In the genomic region with DNA sequence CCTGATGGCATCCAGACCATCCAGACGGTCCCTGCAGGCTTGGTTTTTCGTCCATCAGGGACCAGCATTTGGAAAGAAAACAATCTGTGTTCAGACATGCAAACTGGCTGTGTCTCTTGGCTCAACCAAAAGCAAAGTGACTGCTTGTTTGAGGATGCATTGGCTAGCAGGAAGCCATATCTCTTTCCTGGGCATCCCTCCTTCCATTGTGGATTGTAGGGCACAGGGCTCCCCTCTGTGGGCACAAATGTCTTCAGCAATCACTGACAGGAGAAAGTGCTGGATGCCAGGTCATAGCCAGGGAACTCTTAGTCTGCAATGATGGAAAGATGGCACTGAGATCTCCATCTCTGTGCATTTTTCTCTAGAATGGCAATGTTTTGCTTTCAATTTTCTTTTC, we compare ENCODE assay signal across 24 mouse cellular contexts.
DNase-seq lines count a peak whose midpoint lies in the region; ATAC-seq and TF ChIP-seq lines count a peak whose summit lies in the region.
"Had no signal": no experiment of that assay in that cellular context is flagged by ENCODE, and none has a peak within 500 bp of the region (broad histone marks: within the 10 kb centered on the region; RNA-seq: fewer than 3 reads in every experiment).

No protein-coding gene starts in this region.

- H3K27me3 ChIP-seq in Patski = peaks cover 5% of the 10 kb centered on the region
- no peaks in the 10 kb centered on the region for H3K27me3 ChIP-seq in liver, embryonic 12.5 days (replicated peaks)
- H3K27me3 ChIP-seq: heart, embryonic 12.5 days; limb, embryonic 15.5 days; liver, embryonic 15.5 days; lung, embryonic 15.5 days; megakaryocyte, embryonic 14.5 days; neural tube, embryonic 15.5 days had no signal

- ATAC-seq in Patski = no peak
- ATAC-seq in liver, embryonic 12.5 days = no peak

- no peaks in the 10 kb centered on the region for H3K36me3 ChIP-seq in liver, embryonic 12.5 days
- H3K36me3 ChIP-seq: heart, embryonic 12.5 days; hindbrain, embryonic 10.5 days; limb, embryonic 15.5 days; liver, embryonic 15.5 days; lung, embryonic 15.5 days; neural tube, embryonic 15.5 days had no signal

- no peak overlapping the region for H3K9ac ChIP-seq in liver, embryonic 12.5 days
- H3K9ac ChIP-seq: heart, embryonic 12.5 days; limb, embryonic 15.5 days; liver, embryonic 15.5 days; lung, embryonic 15.5 days; neural tube, embryonic 15.5 days had no signal

- H3K4me3 ChIP-seq in layer of hippocampus, adult 2 months = no peak overlapping the region
- H3K4me3 ChIP-seq in liver, embryonic 12.5 days = no peak overlapping the region
- H3K4me3 ChIP-seq: heart, embryonic 12.5 days; hindbrain, embryonic 10.5 days; limb, embryonic 15.5 days; liver, embryonic 15.5 days; lung, embryonic 15.5 days; megakaryocyte, embryonic 14.5 days; neural tube, embryonic 15.5 days had no signal

- H3K4me2 ChIP-seq in liver, embryonic 12.5 days = no peak overlapping the region
- H3K4me2 ChIP-seq: heart, embryonic 12.5 days; limb, embryonic 15.5 days; liver, embryonic 15.5 days; lung, embryonic 15.5 days; neural tube, embryonic 15.5 days had no signal

- POLR2A ChIA-PET in Patski (lab: Charles Lee) = no interaction called here

- no peak overlapping the region for H3K27ac ChIP-seq in layer of hippocampus, adult 2 months
- no peak overlapping the region for H3K27ac ChIP-seq in liver, embryonic 12.5 days
- H3K27ac ChIP-seq: hindbrain, embryonic 10.5 days; limb, embryonic 15.5 days; liver, embryonic 15.5 days; lung, embryonic 15.5 days; neural tube, embryonic 15.5 days had no signal

- DNase-seq in cerebellum, adult 11-12 months = peak; percentile 14
- DNase-seq in cerebellum, adult 8-10 months = no peak
- peak in 1 of 2 experiments; percentile 16 for DNase-seq in layer of hippocampus, adult 2 months (ENCODE audit: low spot score in 2 of 2)
- no peak for DNase-seq in layer of hippocampus, adult 18-20 months (ENCODE audit: low spot score in 2 of 2)
- DNase-seq in Patski (ENCODE audit: low read depth, low spot score) = no peak
- DNase-seq in cerebellum, postnatal 10 days = peak; percentile 55 to 65
- no peak for DNase-seq in thymus, postnatal 25 days
- DNase-seq: gastrocnemius, postnatal 25 days; heart, adult 18-20 months; heart, postnatal 10 days; kidney, adult 11 months; kidney, postnatal 14 days; layer of hippocampus, postnatal 36 days; lung, postnatal 36 days; spleen, adult 18-20 months; thymus, postnatal 36 days had no signal

- 53% methylated on average over 2 of the region's 2 CpGs for WGBS in liver, embryonic 12.5 days (ENCODE audit: insufficient replicate concordance)

- CTCF ChIA-PET in Patski (lab: Charles Lee) = no interaction called here

- H3K9me3 ChIP-seq in liver, embryonic 12.5 days (replicated peaks) = no peaks in the 10 kb centered on the region
- H3K9me3 ChIP-seq: heart, embryonic 12.5 days; hindbrain, embryonic 10.5 days; limb, embryonic 15.5 days; liver, embryonic 15.5 days; lung, embryonic 15.5 days; megakaryocyte, embryonic 14.5 days; neural tube, embryonic 15.5 days had no signal

- peak; percentile 42 for TF ChIP-seq CTCF in layer of hippocampus, adult 2 months (conservative IDR thresholded peaks at IDR 0.05)
- peak; percentile 30 for TF ChIP-seq CTCF in Patski (IDR thresholded peaks at IDR 0.05)

- in situ Hi-C loops in Patski (cut with MboI; ENCODE audit: low pct_unique_long_range_greater_than_20kb) = no loop called here

- no peaks in the 10 kb centered on the region for H3K4me1 ChIP-seq in liver, embryonic 12.5 days
- H3K4me1 ChIP-seq: heart, embryonic 12.5 days; limb, embryonic 15.5 days; liver, embryonic 15.5 days; lung, embryonic 15.5 days had no signal

Comparison
In these comparisons a context has a peak if more than half of its experiments do, and no peak if none do; other contexts are left out.
1. DNase-seq: peak in cerebellum, adult 11-12 months (single experiment) and cerebellum, postnatal 10 days (2 of 2); none in cerebellum, adult 8-10 months (single experiment), layer of hippocampus, adult 18-20 months (0 of 2), Patski (single experiment) and thymus, postnatal 25 days (single experiment).